Mouse (Mus musculus) c-Kit-positive CD71-negative TER-119-negative erythroid progenitor cells, embryonic 14.5 days (primary cell): ENCODE results near the gene C1ql4.
"Not testable (repeated sequence)": the region's sequence is repeated elsewhere in the genome, so short reads cannot be mapped to it uniquely, and the experiment has no call there.

ENCODE experiments used
- DNase-seq: peaks from one replicate; pipeline ENCODE4 v3.0.0-alpha.2; 2013; ENCODE audit warnings: low read depth

C1ql4 gene

DNA sequence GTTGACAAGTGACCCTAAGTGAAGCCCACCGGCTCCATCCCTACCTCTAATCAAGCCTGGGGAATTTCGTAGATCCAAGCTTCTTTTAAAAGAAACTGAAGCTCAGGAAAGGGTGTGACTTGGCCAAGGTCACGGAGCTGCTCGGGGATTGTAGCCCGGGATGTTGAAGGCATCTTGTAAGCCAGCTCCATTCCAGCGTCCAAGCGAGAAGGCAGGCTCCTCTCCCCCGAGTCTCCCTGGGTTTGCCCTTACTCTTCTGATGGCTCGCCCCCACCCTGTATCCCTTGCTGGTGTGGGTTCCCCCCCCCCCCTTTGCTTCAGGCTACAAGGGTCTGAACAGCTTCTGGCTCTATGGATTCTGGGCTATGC is 10.9 kb upstream of the C1ql4 start:
- no peak for DNase-seq

- DNase-seq = no peak
These were observed 10.3 kb upstream of the C1ql4 start for GRCm38 (mm10) chr15:99097840-99098492.

DNA sequence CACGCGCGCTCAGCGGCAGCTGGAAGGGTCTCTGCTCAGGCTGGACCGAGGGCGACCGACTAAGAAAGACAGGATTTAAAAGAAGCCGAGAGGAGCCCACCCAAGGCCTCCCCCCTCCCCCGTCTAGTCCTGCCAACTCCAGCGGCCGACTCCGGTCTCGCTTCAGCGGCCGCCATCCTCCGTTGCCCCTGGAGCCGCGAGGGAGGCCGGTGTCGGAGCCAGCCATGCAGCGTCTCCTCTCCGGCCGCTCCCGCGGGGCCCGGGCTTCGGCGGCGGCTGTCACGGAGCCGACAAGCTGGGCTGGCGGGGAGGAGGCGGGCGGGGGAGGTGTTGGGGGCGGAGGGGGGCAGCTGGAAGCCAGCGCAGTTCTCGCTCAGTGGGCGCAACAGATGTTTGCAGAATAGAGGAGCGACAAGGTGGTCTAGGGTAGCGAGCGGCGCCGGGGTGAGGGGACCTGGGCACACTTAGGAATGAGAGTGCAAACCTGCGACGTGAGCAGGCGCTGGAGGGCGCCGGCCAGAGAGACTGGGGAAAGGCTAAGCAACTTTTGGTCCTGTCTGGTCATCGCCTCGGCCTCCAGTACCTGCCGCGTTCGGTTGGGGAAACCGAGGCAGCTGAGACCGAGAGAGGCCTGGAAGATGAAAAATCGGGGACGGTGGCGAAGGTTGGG is 9.3 kb upstream of the C1ql4 start:
- no peak for DNase-seq

GRCm38 (mm10) chr15:99096061-99096793 is 8.6 kb upstream of the C1ql4 start:
- DNase-seq = no peak

GRCm38 (mm10) chr15:99095356-99095755 is 7.7 kb upstream of the C1ql4 start:
- DNase-seq = no peak

DNA sequence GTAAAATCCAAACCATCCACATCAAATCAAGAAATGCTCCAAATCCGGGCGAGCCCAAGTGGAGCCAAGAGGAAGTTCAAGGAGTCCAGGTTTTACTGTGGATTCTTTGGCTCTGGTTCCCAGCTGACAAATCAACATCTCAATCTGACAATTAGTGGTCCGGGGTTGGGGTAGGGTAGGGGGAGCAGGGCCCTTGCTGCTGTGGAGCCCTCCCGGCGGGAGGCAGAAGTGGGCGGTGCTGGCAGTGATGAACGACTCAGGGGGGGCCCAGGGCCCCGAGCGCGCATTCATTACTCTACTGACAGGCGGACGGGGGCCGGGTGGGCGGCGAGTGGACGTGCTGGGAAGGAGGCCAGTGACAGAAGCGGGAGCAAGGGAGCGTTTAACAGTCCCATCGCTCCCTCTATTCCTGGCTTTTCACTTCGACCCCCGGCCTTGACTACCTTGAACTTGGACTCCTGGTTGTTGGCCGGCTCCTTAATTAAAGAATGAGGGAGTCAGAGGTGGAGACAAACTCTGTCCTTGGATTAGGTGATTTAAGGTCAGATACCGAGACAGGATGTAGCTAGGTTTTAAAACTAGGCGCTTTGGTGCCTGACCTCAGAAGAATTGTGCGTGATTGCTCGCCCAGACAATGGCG is 7.1 kb upstream of the C1ql4 start:
- DNase-seq = no peak

DNA sequence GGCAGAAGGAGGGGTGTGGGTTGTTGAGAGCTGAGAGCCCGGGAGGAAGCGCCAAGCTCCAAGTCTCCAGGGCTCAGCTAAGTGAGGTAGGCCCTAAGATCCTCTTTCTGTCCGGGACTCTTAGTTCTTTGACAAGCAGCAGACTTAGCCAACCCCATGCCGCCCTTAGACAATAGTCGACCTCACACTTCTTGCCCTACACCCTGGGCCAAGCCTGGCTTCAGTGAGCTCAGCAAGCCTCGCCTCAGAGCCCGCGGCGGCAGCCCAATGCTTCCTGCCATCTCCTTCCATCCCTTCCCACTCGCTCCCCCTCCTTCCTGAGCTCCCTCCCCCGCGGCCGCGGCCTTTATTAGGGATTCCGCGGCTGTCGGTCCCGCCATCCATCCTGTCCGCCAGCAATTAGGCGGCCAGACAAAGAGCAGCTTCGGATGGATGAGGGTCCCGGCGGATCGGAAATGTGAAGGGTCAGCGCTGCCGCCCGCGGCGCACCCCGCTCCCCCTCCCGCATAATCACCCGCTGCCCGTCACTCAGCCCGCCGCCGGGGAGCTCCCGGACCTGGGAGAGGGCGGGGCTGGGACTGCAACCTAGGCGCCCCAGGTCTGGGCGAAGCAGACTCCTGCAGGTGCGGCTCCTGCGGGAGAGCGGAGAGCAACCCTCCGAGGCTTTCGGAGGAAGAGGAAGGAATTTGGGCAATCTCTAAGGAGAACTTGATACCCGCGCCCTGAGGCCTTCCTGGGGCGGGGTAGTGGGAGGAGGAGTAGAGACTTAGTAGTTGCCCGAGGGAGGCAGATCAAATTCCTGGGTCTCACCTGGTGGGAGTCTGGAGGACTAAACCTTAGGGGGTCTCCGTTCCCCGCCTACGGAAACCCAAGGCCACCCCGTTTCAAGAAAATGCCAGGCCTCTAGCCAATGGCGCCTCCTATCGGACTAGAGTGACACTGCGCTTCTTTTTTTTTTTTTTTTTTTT is 6.0 kb upstream of the C1ql4 start:
- DNase-seq = no peak

- no peak for DNase-seq
These were observed 5.3 kb upstream of the C1ql4 start, which contains the start of gene Dnajc22 for GRCm38 (mm10) chr15:99092870-99093269. Gene Dnajc22 (plus strand): TSS chr15:99093170.

- DNase-seq = no peak
These were observed 1.5 kb upstream of the C1ql4 start for GRCm38 (mm10) chr15:99089069-99089468.

DNA sequence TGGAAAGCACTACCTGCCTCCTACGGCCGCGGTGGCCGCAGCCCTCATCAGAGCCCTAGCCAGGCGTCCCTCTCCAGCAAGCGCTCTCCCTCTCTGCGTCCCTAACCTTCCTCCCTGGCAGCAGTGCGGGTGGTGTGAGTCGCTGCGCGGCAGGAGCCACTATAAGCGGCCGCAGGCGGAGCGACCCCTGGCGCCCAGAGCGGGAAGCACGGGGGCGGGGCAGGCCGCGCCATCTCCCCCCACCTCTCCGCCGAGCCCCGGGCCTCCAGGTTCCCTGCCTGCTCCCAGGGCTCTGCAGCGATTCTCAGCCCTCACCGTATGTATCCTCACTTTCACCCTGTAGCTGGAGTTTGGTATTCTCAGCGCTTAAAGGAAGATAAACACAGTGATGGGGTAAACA is 675 bp upstream of the C1ql4 start:
- peak; percentile 45 for DNase-seq

- no peak for DNase-seq
These were observed 1.6 kb downstream of the C1ql4 start for GRCm38 (mm10) chr15:99085997-99086396.

GRCm38 (mm10) chr15:99084618-99085017 is 3.0 kb downstream of the C1ql4 start:
- no peak for DNase-seq

- DNase-seq = no peak
These were observed 3.6 kb downstream of the C1ql4 start for GRCm38 (mm10) chr15:99083867-99084557.

GRCm38 (mm10) chr15:99083258-99083657 is 4.4 kb downstream of the C1ql4 start:
- DNase-seq = no peak

- DNase-seq = no peak
These were observed 4.8 kb downstream of the C1ql4 start for GRCm38 (mm10) chr15:99082840-99083239.

DNA sequence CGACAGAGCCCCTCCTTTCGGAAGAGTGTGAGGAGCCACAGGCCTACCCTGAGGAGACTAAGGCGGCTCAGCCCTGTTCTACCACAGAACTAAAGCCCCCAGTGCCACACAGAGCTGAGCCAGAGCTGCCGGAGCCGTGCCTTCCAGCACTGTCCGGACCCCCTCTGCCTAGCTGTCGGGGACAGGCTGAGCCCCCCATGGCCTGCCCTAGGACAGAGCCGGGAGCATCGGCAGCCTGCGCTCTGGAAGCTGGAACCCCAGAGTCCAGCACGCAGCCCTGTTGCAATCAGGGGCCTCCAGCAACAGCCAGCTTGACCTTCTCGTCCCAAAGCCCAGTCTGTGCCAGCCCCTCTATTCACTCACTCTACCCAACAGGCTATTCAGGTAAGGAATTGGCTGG is 5.3 kb downstream of the C1ql4 start:
- no peak for DNase-seq

DNA sequence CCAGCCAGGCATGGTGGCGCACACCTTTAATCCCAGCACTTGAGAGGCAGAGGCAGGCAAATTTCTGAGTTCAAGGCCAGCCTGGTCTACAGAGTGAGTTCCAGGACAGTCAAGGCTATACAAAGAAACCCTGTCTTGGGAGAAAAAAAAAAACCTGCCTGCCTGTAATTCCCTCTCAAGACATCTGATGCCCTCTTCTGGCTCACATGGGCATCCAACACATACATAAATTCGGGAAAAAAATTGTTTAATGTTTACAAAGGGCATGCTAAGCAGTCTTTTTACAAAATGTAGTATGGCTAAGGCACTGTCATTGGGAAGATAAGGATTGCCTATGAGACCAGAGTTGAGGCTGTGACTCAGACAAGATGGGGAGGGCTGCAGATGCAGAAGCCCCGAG is 7.8 kb downstream of the C1ql4 start:
- no peak for DNase-seq

DNA sequence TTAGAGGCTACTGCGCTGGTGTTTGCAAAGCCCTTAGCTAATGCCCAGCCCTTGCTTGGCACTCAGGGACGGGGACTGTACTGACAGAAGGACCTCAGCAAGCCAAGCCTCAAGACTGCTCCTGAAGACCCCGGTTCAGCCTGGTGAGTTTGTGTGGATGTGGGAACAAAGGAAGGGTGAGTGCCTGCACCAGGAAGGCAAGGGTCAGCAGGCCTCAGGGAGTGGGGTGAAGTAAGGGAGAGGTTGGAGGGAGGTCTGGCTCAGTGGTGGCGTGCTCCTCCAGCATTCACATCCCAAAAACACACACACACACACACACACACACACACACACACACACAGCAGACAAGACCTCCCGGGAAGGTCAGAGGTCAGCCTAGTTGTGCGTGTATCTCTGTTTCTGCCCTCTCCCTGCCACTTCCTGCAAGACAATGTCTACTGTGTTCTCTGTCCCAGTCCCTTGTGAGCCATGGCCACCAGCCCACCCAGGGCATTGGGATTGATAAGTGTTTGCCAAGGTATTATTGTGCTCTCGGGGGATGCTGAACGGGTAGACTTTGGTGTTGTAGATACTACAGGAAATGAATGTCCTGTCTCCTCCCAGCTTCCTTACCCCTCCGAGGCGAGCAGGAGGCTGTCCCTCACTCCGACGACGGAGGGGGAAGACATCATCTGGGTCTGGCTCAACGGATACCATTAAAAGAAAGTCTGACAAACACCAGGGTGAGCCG is 9.3 kb downstream of the C1ql4 start:
- DNase-seq = no peak

DNA sequence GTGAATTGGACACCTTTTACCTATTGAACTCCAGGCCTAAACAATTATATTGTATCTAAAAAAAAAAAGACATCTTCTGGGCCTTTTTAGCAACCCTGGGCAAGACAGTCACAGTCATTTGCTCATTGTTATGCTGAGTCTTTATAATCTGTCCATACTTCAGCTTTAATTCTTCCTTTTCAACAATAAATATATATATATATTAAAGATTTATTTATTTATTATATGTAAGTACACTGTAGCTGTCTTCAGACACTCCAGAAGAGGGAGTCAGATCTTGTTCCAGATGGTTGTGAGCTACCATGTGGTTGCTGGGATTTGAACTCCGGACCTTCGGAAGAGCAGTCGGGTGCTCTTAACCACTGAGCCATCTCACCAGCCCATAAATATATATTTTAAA is 11.6 kb downstream of the C1ql4 start:
- not testable (repeated sequence) for DNase-seq
